Mouse (Mus musculus) naive thymus-derived CD4-positive, alpha-beta T cell, adult 2 months (primary cell): Measurements from ENCODE around the gene Mob4.
"Not testable (repeated sequence)": the region's sequence is repeated elsewhere in the genome, so short reads cannot be mapped to it uniquely, and the experiment has no call there.

ENCODE experiments used
- DNase-seq: peaks from one replicate; pipeline ENCODE4 v3.0.0-alpha.2; 2011; ENCODE audit warnings: low read depth

The Mob4 gene

GRCm38 (mm10) chr1:55130943-55131401 is at the start of gene Mob4:
TSS of gene Mob4 (plus strand) at chr1:55131231.
- DNase-seq: peak; percentile 95

GRCm38 (mm10) chr1:55082106-55082505 is 48.9 kb upstream of the Mob4 start:
- peak; percentile 52 for DNase-seq

- no peak for DNase-seq
These were observed 45.2 kb upstream of the Mob4 start for GRCm38 (mm10) chr1:55085781-55086366.

GRCm38 (mm10) chr1:55086868-55087400 is 44.1 kb upstream of the Mob4 start:
- DNase-seq: no peak

- no peak for DNase-seq
These were observed 43.6 kb upstream of the Mob4 start for GRCm38 (mm10) chr1:55087401-55087904.

- DNase-seq: peak; percentile 97
These were observed 43.0 kb upstream of the Mob4 start, which contains the start of the genes Hspe1 and Hspd1 for GRCm38 (mm10) chr1:55087932-55088610. TSS of gene Hspe1 (plus strand) at chr1:55088132. TSS of gene Hspd1 (minus strand) at chr1:55088243.

- no peak for DNase-seq
These were observed 42.2 kb upstream of the Mob4 start for GRCm38 (mm10) chr1:55088611-55089497.

GRCm38 (mm10) chr1:55089498-55090064 is 41.5 kb upstream of the Mob4 start:
- peak; percentile 41 for DNase-seq

GRCm38 (mm10) chr1:55092056-55092455 is 39.0 kb upstream of the Mob4 start:
- DNase-seq: no peak

- DNase-seq: no peak
These were observed 38.6 kb upstream of the Mob4 start for GRCm38 (mm10) chr1:55092469-55092868.

- no peak for DNase-seq
These were observed 24.0 kb upstream of the Mob4 start for GRCm38 (mm10) chr1:55106919-55107585.

- DNase-seq: no peak
These were observed 23.4 kb upstream of the Mob4 start for GRCm38 (mm10) chr1:55107644-55108043.

GRCm38 (mm10) chr1:55108473-55108872 is 22.6 kb upstream of the Mob4 start:
- DNase-seq: no peak

GRCm38 (mm10) chr1:55109066-55109766 is 21.8 kb upstream of the Mob4 start:
- no peak for DNase-seq

GRCm38 (mm10) chr1:55123046-55123445 is 8.0 kb upstream of the Mob4 start:
- no peak for DNase-seq

GRCm38 (mm10) chr1:55123561-55123960 is 7.5 kb upstream of the Mob4 start:
- DNase-seq: no peak

GRCm38 (mm10) chr1:55124136-55124535 is 6.9 kb upstream of the Mob4 start:
- DNase-seq: not testable (repeated sequence)

GRCm38 (mm10) chr1:55129716-55130115 is 1.3 kb upstream of the Mob4 start:
- peak; percentile 21 for DNase-seq

GRCm38 (mm10) chr1:55130190-55130916 is 678 bp upstream of the Mob4 start:
- DNase-seq: peak; percentile 19
